Mouse (Mus musculus) intestine, embryonic 16.5 days (tissue): Measurements from ENCODE around the gene Bend4. TPM values are rescaled to one million over a fixed set of nuclear protein-coding genes. Genes with fewer than 3 reads are reported as not detected.
A peak's percentile ranks its signal among the peaks of the same experiment; 100 is the strongest.

Experiments used
- ATAC-seq: fragments of 200-750 bp; cut with Nextera tagmentation; 2 replicates; pipeline ENCODE4 v1.8.0; 2017; ENCODE audit warnings: moderate TSS enrichment, moderate library complexity
- H3K27ac ChIP-seq: fragments of 300-500 bp; sonication (generic); 2 replicates; pipeline ENCODE4 v1.5.1; 2014; ENCODE audit warnings: mild to moderate bottlenecking, low read length
- H3K27me3 ChIP-seq: fragments of 300-500 bp; sonication (generic); replicated peaks from 2 replicates; pipeline ENCODE4 v1.6.1; 2014; ENCODE audit warnings: low read length, control low read depth, mixed read lengths; ENCODE audit not compliant: control insufficient read depth, insufficient read depth
- H3K36me3 ChIP-seq: fragments of 300-500 bp; sonication (generic); 2 replicates; pipeline ENCODE4 v1.6.1; 2014; ENCODE audit warnings: low read length, control low read depth; ENCODE audit not compliant: control insufficient read depth, insufficient read depth
- H3K4me1 ChIP-seq: fragments of 300-500 bp; sonication (generic); 2 replicates; pipeline ENCODE4 v1.6.1; 2014; ENCODE audit warnings: low read length, control low read depth, mixed read lengths; ENCODE audit not compliant: control insufficient read depth, insufficient read depth
- H3K4me2 ChIP-seq: fragments of 300-500 bp; sonication (generic); 2 replicates; pipeline ENCODE4 v1.6.1; 2014; ENCODE audit warnings: low read depth, low read length, control low read depth
- H3K4me3 ChIP-seq: fragments of 300-500 bp; sonication (generic); 2 replicates; pipeline ENCODE4 v1.5.1; 2014; ENCODE audit warnings: mild to moderate bottlenecking, low read length
- H3K9ac ChIP-seq: fragments of 300-500 bp; sonication (generic); 2 replicates; pipeline ENCODE4 v1.6.1; 2014; ENCODE audit warnings: low read depth, low read length
- H3K9me3 ChIP-seq: fragments of 300-500 bp; sonication (generic); 2 replicates; pipeline ENCODE4 v1.6.1; 2016; ENCODE audit warnings: low read length, control low read depth; ENCODE audit not compliant: control insufficient read depth
- WGBS: fragments of 180-500 bp; shearing (Covaris S2); extraction: QIAGEN DNeasy Blood & Tissue Kit; methylation state at CpG from one replicate; pipeline ENCODE4 v1.1.7; 2014; 5-methylcytosine and 5-hydroxymethylcytosine counted together
- polyA plus RNA-seq: library from polyadenylated mRNA; unstranded; fragments of >200 nt; fragmentation: Nextera tagmentation; extraction: Ambion mirVana; gene quantifications from 2 replicates; pipeline ENCODE4 v1.2.1, GENCODE M21; 2015

The Bend4 gene
- polyA plus RNA-seq: 3.0 and 4.0 TPM in 2 replicates

GRCm38 (mm10) chr5:67427443-67428360, at the start of gene Bend4:
Gene Bend4 (minus strand): TSS chr5:67428310.
- no peak within 1 kb of the TSS for H3K27ac ChIP-seq
- H3K4me1 ChIP-seq: peaks cover 10% of the 10 kb centered on the region; the same call in 1 of the 2 replicates
- ATAC-seq: peak; percentile 80
- H3K27me3 ChIP-seq: peaks cover 10% of the 10 kb centered on the region
- H3K9ac ChIP-seq: peak within 1 kb of the TSS; percentile 73
- peak within 1 kb of the TSS; percentile 91 for H3K4me2 ChIP-seq
- WGBS: 2% methylated on average over 70 of the region's 90 CpGs
- H3K4me3 ChIP-seq: peak within 1 kb of the TSS; percentile 73
- H3K36me3 ChIP-seq: no peaks in the 10 kb centered on the region
- no peaks in the 10 kb centered on the region for H3K9me3 ChIP-seq

- Histone ChIP-seq H3K4me2 (no peak overlapping the region), H3K4me3 (no peak overlapping the region), H3K27ac (no peak overlapping the region), H3K4me1 (peaks cover 3% of the 10 kb centered on the region; the same call in 1 of the 2 replicates), H3K9me3 (no peaks in the 10 kb centered on the region), H3K27me3 (no peaks in the 10 kb centered on the region), H3K36me3 (no peaks in the 10 kb centered on the region), H3K9ac (no peak overlapping the region)
- WGBS: 37% methylated on average over 8 of the region's 8 CpGs
- no peak for ATAC-seq
These were observed 45.6 kb upstream of the Bend4 start for GRCm38 (mm10) chr5:67473723-67474122.

GRCm38 (mm10) chr5:67473094-67473493, 45.0 kb upstream of the Bend4 start:
- Histone ChIP-seq H3K27ac (no peak overlapping the region), H3K4me2 (no peak overlapping the region), H3K4me3 (no peak overlapping the region), H3K9ac (no peak overlapping the region), H3K9me3 (no peaks in the 10 kb centered on the region), H3K36me3 (no peaks in the 10 kb centered on the region), H3K27me3 (no peaks in the 10 kb centered on the region), H3K4me1 (peaks cover 3% of the 10 kb centered on the region; the same call in 1 of the 2 replicates)
- ATAC-seq: peak; percentile 44; the same call in 1 of the 2 replicates
- WGBS: 46% methylated on average over 5 of the region's 5 CpGs

GRCm38 (mm10) chr5:67466866-67467530, 38.9 kb upstream of the Bend4 start:
- ATAC-seq: no peak
- Histone ChIP-seq H3K27me3 (no peaks in the 10 kb centered on the region), H3K4me2 (no peak overlapping the region), H3K27ac (no peak overlapping the region), H3K36me3 (no peaks in the 10 kb centered on the region), H3K4me3 (no peak overlapping the region), H3K9me3 (no peaks in the 10 kb centered on the region), H3K9ac (no peak overlapping the region), H3K4me1 (no peaks in the 10 kb centered on the region)
- 79% methylated on average over 15 of the region's 15 CpGs for WGBS

- H3K9ac ChIP-seq: no peak overlapping the region
- no peaks in the 10 kb centered on the region for H3K27me3 ChIP-seq
- H3K4me1 ChIP-seq: no peaks in the 10 kb centered on the region
- WGBS: 71% methylated on average over 3 of the region's 3 CpGs
- no peak for ATAC-seq
- H3K27ac ChIP-seq: no peak overlapping the region
- no peak overlapping the region for H3K4me3 ChIP-seq
- no peaks in the 10 kb centered on the region for H3K36me3 ChIP-seq
- no peak overlapping the region for H3K4me2 ChIP-seq
- no peaks in the 10 kb centered on the region for H3K9me3 ChIP-seq
These were observed 36.8 kb upstream of the Bend4 start for GRCm38 (mm10) chr5:67464899-67465298.

- no peak overlapping the region for H3K4me3 ChIP-seq
- H3K27me3 ChIP-seq: no peaks in the 10 kb centered on the region
- H3K9ac ChIP-seq: no peak overlapping the region
- no peak overlapping the region for H3K4me2 ChIP-seq
- no peaks in the 10 kb centered on the region for H3K4me1 ChIP-seq
- 85% methylated on average over 9 of the region's 9 CpGs for WGBS
- no peaks in the 10 kb centered on the region for H3K36me3 ChIP-seq
- H3K27ac ChIP-seq: no peak overlapping the region
- H3K9me3 ChIP-seq: no peaks in the 10 kb centered on the region
- no peak for ATAC-seq
These were observed 35.5 kb upstream of the Bend4 start for GRCm38 (mm10) chr5:67463636-67464035.

- no peak for ATAC-seq
These were observed 34.2 kb upstream of the Bend4 start for GRCm38 (mm10) chr5:67462331-67462730.

GRCm38 (mm10) chr5:67456841-67457240, 28.7 kb upstream of the Bend4 start:
- WGBS: 84% methylated on average over 4 of the region's 4 CpGs
- no peak overlapping the region for H3K9ac ChIP-seq
- H3K27ac ChIP-seq: no peak overlapping the region
- ATAC-seq: no peak
- no peaks in the 10 kb centered on the region for H3K4me1 ChIP-seq
- H3K9me3 ChIP-seq: no peaks in the 10 kb centered on the region
- H3K4me3 ChIP-seq: no peak overlapping the region
- H3K36me3 ChIP-seq: no peaks in the 10 kb centered on the region
- H3K4me2 ChIP-seq: no peak overlapping the region
- no peaks in the 10 kb centered on the region for H3K27me3 ChIP-seq

More at GRCm38 (mm10) chr5:67462331-67462730, 34.2 kb upstream of the Bend4 start:
- H3K4me2 ChIP-seq: no peak overlapping the region
- 67% methylated on average over 4 of the region's 4 CpGs for WGBS
- H3K27me3 ChIP-seq: no peaks in the 10 kb centered on the region
- no peaks in the 10 kb centered on the region for H3K9me3 ChIP-seq
- H3K9ac ChIP-seq: no peak overlapping the region
- H3K27ac ChIP-seq: no peak overlapping the region
- H3K4me1 ChIP-seq: no peaks in the 10 kb centered on the region
- no peak overlapping the region for H3K4me3 ChIP-seq
- H3K36me3 ChIP-seq: no peaks in the 10 kb centered on the region

- H3K4me3 ChIP-seq: no peak overlapping the region
- 83% methylated on average over 1 of the region's 1 CpGs for WGBS
- no peaks in the 10 kb centered on the region for H3K36me3 ChIP-seq
- ATAC-seq: peak; percentile 58
- H3K4me2 ChIP-seq: no peak overlapping the region
- H3K9ac ChIP-seq: no peak overlapping the region
- H3K27ac ChIP-seq: no peak overlapping the region
- H3K9me3 ChIP-seq: no peaks in the 10 kb centered on the region
- no peaks in the 10 kb centered on the region for H3K4me1 ChIP-seq
- no peaks in the 10 kb centered on the region for H3K27me3 ChIP-seq
These were observed 26.2 kb upstream of the Bend4 start for GRCm38 (mm10) chr5:67454282-67454681.
